ENCODE assay signal across 26 mouse cellular contexts in the genomic region with DNA sequence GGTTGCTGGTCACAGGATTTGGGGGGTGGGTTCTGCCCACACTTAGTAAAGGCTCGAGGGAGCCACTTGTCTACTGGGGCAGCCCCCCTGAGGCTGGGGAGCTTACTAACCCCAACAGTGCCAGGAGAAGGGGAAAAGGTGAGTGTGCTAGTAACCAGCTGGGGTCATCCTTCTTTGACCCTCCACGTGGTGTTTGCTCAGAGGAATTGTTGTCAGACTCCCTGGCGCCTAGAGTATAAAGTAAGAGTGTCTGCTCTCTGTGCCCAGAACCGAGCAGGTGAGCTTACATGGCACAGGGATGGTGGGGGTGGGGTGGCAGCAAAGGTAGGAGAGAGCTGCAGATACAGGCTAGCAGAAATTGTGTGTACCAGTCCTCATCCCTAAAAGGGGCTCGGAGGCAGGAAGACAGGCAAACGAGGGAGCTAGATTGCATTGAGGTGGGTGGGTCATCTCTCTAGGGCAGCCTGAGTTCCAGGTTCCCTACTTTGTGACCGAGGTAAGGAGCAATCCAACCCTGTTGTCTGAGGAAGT. TPM values are rescaled to one million over a fixed set of nuclear protein-coding genes. Genes with fewer than 3 reads are reported as not detected.
A peak's percentile ranks its signal among the peaks of the same experiment; 100 is the strongest.
DNase-seq lines count a peak whose midpoint lies in the region; ATAC-seq and TF ChIP-seq lines count a peak whose summit lies in the region.
"Had no signal": no experiment of that assay in that cellular context is flagged by ENCODE, and none has a peak within 500 bp of the region (broad histone marks: within the 10 kb centered on the region; RNA-seq: fewer than 3 reads in every experiment).

Gene Apoa5, plus strand, starts transcription at position 291 of the 531 bp plus-strand sequence.

- H3K27ac ChIP-seq in liver, adult 2 months (replicated peaks; ENCODE audit: insufficient read depth, low read depth, low read length): peak within 1 kb of the TSS; percentile 88
- H3K27ac ChIP-seq in liver, embryonic 11.5 days (ENCODE audit: low read depth, low read length): no peak within 1 kb of the TSS
- H3K27ac ChIP-seq: embryonic facial prominence, embryonic 12.5 days; embryonic facial prominence, embryonic 15.5 days; forebrain, embryonic 12.5 days had no signal

- H3K36me3 ChIP-seq in liver, adult 2 months (ENCODE audit: control insufficient read depth, insufficient read depth, low read length): peaks cover 11% of the 10 kb centered on the region
- H3K36me3 ChIP-seq in liver, embryonic 11.5 days (ENCODE audit: control insufficient read depth, insufficient read depth, low read length): no peaks in the 10 kb centered on the region
- H3K36me3 ChIP-seq: embryonic facial prominence, embryonic 12.5 days; embryonic facial prominence, embryonic 15.5 days; forebrain, embryonic 10.5 days; forebrain, embryonic 12.5 days had no signal

- no peak for TF ChIP-seq CTCF in liver, adult 2 months (IDR thresholded peaks at IDR 0.05; ENCODE audit: low read depth, low read length)

- peaks cover 3% of the 10 kb centered on the region; the same call in 1 of the 2 replicates for H3K79me2 ChIP-seq in liver, adult 2 months (ENCODE audit: control insufficient read depth, insufficient read depth, low read length)

- no peaks in the 10 kb centered on the region for H3K9me3 ChIP-seq in liver, embryonic 11.5 days (ENCODE audit: control insufficient read depth, low read length)
- H3K9me3 ChIP-seq: embryonic facial prominence, embryonic 12.5 days; embryonic facial prominence, embryonic 15.5 days; forebrain, embryonic 10.5 days; forebrain, embryonic 12.5 days had no signal

- no peak within 1 kb of the TSS for H3K4me2 ChIP-seq in liver, embryonic 11.5 days

- TF ChIP-seq POLR2A in liver, adult 2 months (IDR thresholded peaks at IDR 0.05; ENCODE audit: extremely low read depth, insufficient read depth, low read length): peak; percentile 97

- peak within 1 kb of the TSS; percentile 63 for H3K4me3 ChIP-seq in liver, adult 2 months (ENCODE audit: insufficient read depth, low read depth, low read length)
- no peak within 1 kb of the TSS for H3K4me3 ChIP-seq in liver, embryonic 11.5 days (ENCODE audit: low read depth, low read length)
- H3K4me3 ChIP-seq: embryonic facial prominence, embryonic 12.5 days; embryonic facial prominence, embryonic 15.5 days; erythroblast, embryonic 14.5 days; forebrain, embryonic 12.5 days had no signal

- no peak for ATAC-seq in liver, embryonic 11.5 days (replicated peaks; ENCODE audit: low FRiP score)
- ATAC-seq: forebrain, embryonic 14.5 days; forebrain, embryonic 16.5 days had no signal

- H3K27me3 ChIP-seq in liver, adult 2 months (ENCODE audit: control insufficient read depth, insufficient read depth, low read length): no peaks in the 10 kb centered on the region
- H3K27me3 ChIP-seq in liver, embryonic 11.5 days (replicated peaks; ENCODE audit: control insufficient read depth, insufficient read depth, low read length): peaks cover 12% of the 10 kb centered on the region

- peaks cover 6% of the 10 kb centered on the region for H3K4me1 ChIP-seq in liver, adult 2 months (ENCODE audit: control insufficient read depth, insufficient read depth, low read length)
- H3K4me1 ChIP-seq in liver, embryonic 11.5 days (replicated peaks; ENCODE audit: control insufficient read depth, insufficient read depth, low read length): peaks cover 3% of the 10 kb centered on the region; the same call in 1 of the 2 replicates

- DNase-seq in adrenal gland, postnatal 14 days: no peak
- no peak for DNase-seq in adrenal gland, adult 8-10 months
- DNase-seq in liver, adult 2 months (ENCODE audit: extremely low read depth, low read depth, low spot score): peak; percentile 98
- DNase-seq in liver, embryonic 11.5 days (ENCODE audit: low spot score): no peak
- DNase-seq in yolk sac, embryonic 10.5 days (ENCODE audit: low spot score): peak; percentile 71
- DNase-seq in heart, adult 18-20 months: no peak
- DNase-seq: adrenal gland, adult 2 months; cerebellum, adult 11 months; cerebellum, adult 18-20 months; cerebellum, adult 8-10 months; cerebellum, adult 9-11 months; cerebellum, postnatal 14 days; cerebellum, postnatal 36 days; embryo, embryonic 11 days had no signal

- WGBS in liver, adult 2 months: 15% methylated on average over 7 of the region's 7 CpGs
- WGBS in liver, embryonic 11.5 days: 44% methylated on average over 7 of the region's 7 CpGs

- H3K9ac ChIP-seq in liver, adult 2 months (ENCODE audit: low read depth, low read length): peak within 1 kb of the TSS; percentile 79
- no peak within 1 kb of the TSS for H3K9ac ChIP-seq in liver, embryonic 11.5 days (ENCODE audit: low read depth, low read length)
- H3K9ac ChIP-seq: embryonic facial prominence, embryonic 12.5 days; embryonic facial prominence, embryonic 15.5 days; forebrain, embryonic 12.5 days had no signal

RNA-seq across cellular contexts. Expression of gene Apoa5, which starts in this region (rescaled TPM):
- 4.7 and 74.9 TPM in 2 replicates for total RNA-seq in adrenal gland, postnatal 14 days (2021)
- total RNA-seq in adrenal gland, adult 8-10 months (2022): under 1 TPM in 2 of 4 experiments, not detected in 2; 0.10 to 0.41 TPM
- total RNA-seq in liver, adult 2 months (2014; rRNA removed): 771 and 1,014 TPM in 2 replicates
- 2,298 and 3,079 TPM in 2 replicates for polyA plus RNA-seq in liver, adult 2 months (2012; rRNA removed)
- polyA plus RNA-seq in liver, embryonic 11.5 days (2014; fragmentation: Nextera tagmentation; extraction: Ambion mirVana): 0.21 and 0.38 TPM in 2 replicates
- not detected for total RNA-seq in heart, adult 18-20 months (2021)
- total RNA-seq: common myeloid progenitor, adult 5-6 weeks; MEL had no signal
- polyA plus RNA-seq: brain, embryonic 14.5 days; C2C12; embryonic facial prominence, embryonic 12.5 days; embryonic facial prominence, embryonic 15.5 days; erythroblast, embryonic 14.5 days; forebrain, embryonic 10.5 days; forebrain, embryonic 12.5 days; forebrain, embryonic 14.5 days; forebrain, embryonic 16.5 days; frontal cortex, adult 2 months had no signal

Comparison
In these comparisons a context has a peak if more than half of its experiments do, and no peak if none do; other contexts are left out.
1. RNA of gene Apoa5 (polyA plus RNA-seq): 2,298 to 3,079 TPM in liver, adult 2 months; 0.21 to 0.38 TPM in liver, embryonic 11.5 days; every median in the first group is over 1,000 times any median in the second.
2. DNase-seq: peak in liver, adult 2 months (single experiment) and yolk sac, embryonic 10.5 days (single experiment); none in adrenal gland, postnatal 14 days (single experiment), adrenal gland, adult 8-10 months (single experiment), liver, embryonic 11.5 days (single experiment) and heart, adult 18-20 months (0 of 2).